Mouse (Mus musculus): Measurements from ENCODE around the gene Prpf4. TPM values are rescaled to one million over a fixed set of nuclear protein-coding genes. Genes with fewer than 3 reads are reported as not detected.

Gene Prpf4
- total RNA-seq, 1 experiment, result 32.6 TPM

DNA sequence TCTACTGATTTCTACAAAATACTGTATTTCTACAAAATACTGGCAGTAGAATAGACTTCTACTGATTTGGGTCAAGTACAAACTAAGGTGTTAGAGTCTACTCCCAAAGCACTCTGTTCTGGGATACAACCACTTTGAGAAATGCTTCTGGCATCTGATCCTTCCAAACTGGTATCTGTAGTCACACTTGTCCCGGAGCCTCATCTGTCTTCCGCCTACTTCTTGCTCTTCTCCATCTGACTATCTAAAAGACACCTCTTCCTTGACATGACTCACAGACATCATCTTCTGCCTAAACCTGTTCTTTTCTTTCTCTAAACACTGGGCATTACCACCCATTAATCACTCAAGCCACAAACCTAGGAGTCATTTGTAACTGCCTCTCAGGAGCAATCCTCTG is 63.5 kb downstream of the Prpf4 start:
- TF ChIP-seq ZNF384 (IDR thresholded peaks at IDR 0.05; ENCODE audit: low read depth, low read length), result no peak
- no peak for TF ChIP-seq MAFK (IDR thresholded peaks at IDR 0.05; ENCODE audit: insufficient read depth, low read depth, low read length)
- TF ChIP-seq CHD2 (IDR thresholded peaks at IDR 0.05; ENCODE audit: low read depth, low read length), result no peak
- no peak for TF ChIP-seq HCFC1 (IDR thresholded peaks at IDR 0.05; ENCODE audit: borderline replicate concordance, insufficient read depth, low read length)
- no peak for TF ChIP-seq ZC3H11A (IDR thresholded peaks at IDR 0.05; ENCODE audit: borderline replicate concordance, low read depth, low read length)
- Histone ChIP-seq H3K9me3 (ENCODE audit: control insufficient read depth, insufficient read depth, low read depth, low read length) (no peaks in the 10 kb centered on the region), H3K27ac (ENCODE audit: insufficient read depth, low read depth, low read length, poor library complexity, severe bottlenecking) (no peak overlapping the region), H3K36me3 (ENCODE audit: control insufficient read depth, insufficient read depth, low read length, poor library complexity, severe bottlenecking) (0 out of 2 replicates have a peak, but pooled peaks cover 4% of the 10 kb centered on the region), H3K9ac (ENCODE audit: insufficient read depth, low read depth, low read length, poor library complexity, severe bottlenecking) (no peak overlapping the region), H3K4me1 (ENCODE audit: control insufficient read depth in 2 of 2, insufficient read depth in 2 of 2, low read length in 2 of 2, poor library complexity in 1 of 2) (0 out of 4 replicates have a peak, but pooled peaks cover 0 to 2% of the 10 kb centered on the region in 2 experiments), H3K4me3 (ENCODE audit: insufficient read depth in 1 of 2, low read depth in 1 of 2, low read length in 2 of 2, poor library complexity in 1 of 2, severe bottlenecking in 1 of 2) (no peak overlapping the region)
- in situ Hi-C loops (cut with MboI; ENCODE audit: low sequenced_read_pairs in 2 of 2, unreplicated experiment in 2 of 2), result no loop called here
- no peak for DNase-seq (ENCODE audit: low read depth, low spot score)

DNA sequence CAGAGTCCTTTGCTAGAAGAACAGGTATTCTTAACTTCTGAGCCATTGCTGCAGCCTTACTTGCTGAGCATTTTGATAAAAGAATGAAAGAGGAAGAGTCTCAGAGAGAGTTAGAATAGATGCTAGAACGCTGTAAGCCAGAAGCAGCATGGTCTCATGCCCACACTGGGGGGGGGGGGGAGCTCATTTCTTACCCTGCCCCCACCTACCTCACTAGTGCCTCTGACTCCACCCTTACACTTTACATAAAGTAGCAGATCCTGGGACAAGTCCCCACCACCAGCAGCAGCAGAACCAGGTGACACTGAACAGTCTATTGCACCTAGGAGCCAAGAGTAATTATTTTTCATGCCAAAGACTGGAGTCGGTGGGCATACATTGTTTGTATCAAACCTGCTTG is 66.5 kb downstream of the Prpf4 start:
- no peak for DNase-seq (ENCODE audit: low read depth, low spot score)
- no peaks in the 10 kb centered on the region for H3K4me1 ChIP-seq (ENCODE audit: control insufficient read depth in 2 of 2, insufficient read depth in 2 of 2, low read length in 2 of 2, poor library complexity in 1 of 2)
- TF ChIP-seq CHD2 (IDR thresholded peaks at IDR 0.05; ENCODE audit: low read depth, low read length), result no peak
- TF ChIP-seq HCFC1 (IDR thresholded peaks at IDR 0.05; ENCODE audit: borderline replicate concordance, insufficient read depth, low read length), result no peak
- no peak for TF ChIP-seq ZNF384 (IDR thresholded peaks at IDR 0.05; ENCODE audit: low read depth, low read length)
- TF ChIP-seq MAFK (IDR thresholded peaks at IDR 0.05; ENCODE audit: insufficient read depth, low read depth, low read length), result no peak
- no peak for TF ChIP-seq ZC3H11A (IDR thresholded peaks at IDR 0.05; ENCODE audit: borderline replicate concordance, low read depth, low read length)
- no peak overlapping the region for H3K27ac ChIP-seq (ENCODE audit: insufficient read depth, low read depth, low read length, poor library complexity, severe bottlenecking)
- no peak overlapping the region for H3K9ac ChIP-seq (ENCODE audit: insufficient read depth, low read depth, low read length, poor library complexity, severe bottlenecking)
- H3K36me3 ChIP-seq (ENCODE audit: control insufficient read depth, insufficient read depth, low read length, poor library complexity, severe bottlenecking), result no peaks in the 10 kb centered on the region
- in situ Hi-C loops (cut with MboI; ENCODE audit: low sequenced_read_pairs in 2 of 2, unreplicated experiment in 2 of 2), result no loop called here
- no peak overlapping the region for H3K4me3 ChIP-seq (ENCODE audit: insufficient read depth in 1 of 2, low read depth in 1 of 2, low read length in 2 of 2, poor library complexity in 1 of 2, severe bottlenecking in 1 of 2)
- no peaks in the 10 kb centered on the region for H3K9me3 ChIP-seq (ENCODE audit: control insufficient read depth, insufficient read depth, low read depth, low read length)

GRCm38 (mm10) chr4:62475793-62476192 is 67.2 kb downstream of the Prpf4 start:
- TF ChIP-seq ZC3H11A (IDR thresholded peaks at IDR 0.05; ENCODE audit: borderline replicate concordance, low read depth, low read length), result no peak
- no peak for TF ChIP-seq HCFC1 (IDR thresholded peaks at IDR 0.05; ENCODE audit: borderline replicate concordance, insufficient read depth, low read length)
- TF ChIP-seq ZNF384 (IDR thresholded peaks at IDR 0.05; ENCODE audit: low read depth, low read length), result no peak
- TF ChIP-seq MAFK (IDR thresholded peaks at IDR 0.05; ENCODE audit: insufficient read depth, low read depth, low read length), result no peak
- TF ChIP-seq CHD2 (IDR thresholded peaks at IDR 0.05; ENCODE audit: low read depth, low read length), result no peak
- Histone ChIP-seq H3K4me1 (ENCODE audit: control insufficient read depth in 2 of 2, insufficient read depth in 2 of 2, low read length in 2 of 2, poor library complexity in 1 of 2) (no peaks in the 10 kb centered on the region), H3K9ac (ENCODE audit: insufficient read depth, low read depth, low read length, poor library complexity, severe bottlenecking) (no peak overlapping the region), H3K27ac (ENCODE audit: insufficient read depth, low read depth, low read length, poor library complexity, severe bottlenecking) (no peak overlapping the region), H3K4me3 (ENCODE audit: insufficient read depth in 1 of 2, low read depth in 1 of 2, low read length in 2 of 2, poor library complexity in 1 of 2, severe bottlenecking in 1 of 2) (no peak overlapping the region), H3K9me3 (ENCODE audit: control insufficient read depth, insufficient read depth, low read depth, low read length) (no peaks in the 10 kb centered on the region), H3K36me3 (ENCODE audit: control insufficient read depth, insufficient read depth, low read length, poor library complexity, severe bottlenecking) (no peaks in the 10 kb centered on the region)
- in situ Hi-C loops (cut with MboI; ENCODE audit: low sequenced_read_pairs in 2 of 2, unreplicated experiment in 2 of 2), result no loop called here
- DNase-seq (ENCODE audit: low read depth, low spot score), result no peak

Other genes with a start within 250 kb of the Prpf4 start
- 6.2 and 7.2 TPM in 2 replicates for gene Zfp37, start 177.8 kb upstream of the Prpf4 start, total RNA-seq (2012; rRNA removed)
- 16.5 and 23.0 TPM in 2 replicates for gene Slc31a2, start 146.2 kb upstream of the Prpf4 start, total RNA-seq (2012; rRNA removed)
- gene Fkbp15, start 48.2 kb upstream of the Prpf4 start, total RNA-seq (2012; rRNA removed), result 20.3 and 20.7 TPM in 2 replicates
- 27.9 and 30.7 TPM in 2 replicates for gene Slc31a1, start 48.1 kb upstream of the Prpf4 start, total RNA-seq (2012; rRNA removed)
- gene Cdc26, start 155 bp upstream of the Prpf4 start, total RNA-seq (2012; rRNA removed), result 39.0 and 69.1 TPM in 2 replicates
- 0.89 TPM in 1 of 2 replicates, not detected in the other for gene Rnf183, start 26.5 kb downstream of the Prpf4 start, total RNA-seq (2012; rRNA removed)
- 9.3 and 20.1 TPM in 2 replicates for gene Wdr31, start 62.1 kb downstream of the Prpf4 start, total RNA-seq (2012; rRNA removed)
- gene Bspry, start 71.3 kb downstream of the Prpf4 start, total RNA-seq (2012; rRNA removed), result 8.9 and 12.9 TPM in 2 replicates
- 0.62 and 1.2 TPM in 2 replicates for gene Hdhd3, start 94.7 kb downstream of the Prpf4 start, total RNA-seq (2012; rRNA removed)
- 26.3 and 27.9 TPM in 2 replicates for gene Alad, start 111.1 kb downstream of the Prpf4 start, total RNA-seq (2012; rRNA removed)
- gene Pole3, start 116.3 kb downstream of the Prpf4 start, total RNA-seq (2012; rRNA removed), result 23.5 and 32.1 TPM in 2 replicates
- gene 4933430I17Rik, start 116.6 kb downstream of the Prpf4 start, total RNA-seq (2012; rRNA removed), result 0.27 and 0.32 TPM in 2 replicates
- gene Rgs3, start 151.1 kb downstream of the Prpf4 start, total RNA-seq (2012; rRNA removed), result 7.1 and 10.0 TPM in 2 replicates